Mouse (Mus musculus) ES-Bruce4 (cell line): ENCODE data around the gene Cacna1f.

Experiments used
- CTCF ChIP-seq: IDR thresholded peaks from one replicate; pipeline ENCODE4 v1.8.1; 2011; ENCODE audit warnings: low read depth, low read length
- EP300 ChIP-seq: IDR thresholded peaks from 2 replicates; pipeline ENCODE4 v1.6.1; 2011; ENCODE audit warnings: low read depth, low read length; ENCODE audit not compliant: insufficient read depth

GRCm38 (mm10) chrX:7680864-7681263 is 74.0 kb downstream of the Cacna1f start, which contains the start of gene Magix:
- no peak for TF ChIP-seq CTCF
- no peak for TF ChIP-seq EP300
